Mouse (Mus musculus) c-Kit-positive CD71-negative TER-119-negative erythroid progenitor cells, embryonic 14.5 days (primary cell): ENCODE data around the gene Rps6kl1.
A peak's percentile ranks its signal among the peaks of the same experiment; 100 is the strongest.

Source experiments
- DNase-seq: peaks from one replicate; pipeline ENCODE4 v3.0.0-alpha.2; 2013; ENCODE audit warnings: low read depth

The Rps6kl1 gene

DNA sequence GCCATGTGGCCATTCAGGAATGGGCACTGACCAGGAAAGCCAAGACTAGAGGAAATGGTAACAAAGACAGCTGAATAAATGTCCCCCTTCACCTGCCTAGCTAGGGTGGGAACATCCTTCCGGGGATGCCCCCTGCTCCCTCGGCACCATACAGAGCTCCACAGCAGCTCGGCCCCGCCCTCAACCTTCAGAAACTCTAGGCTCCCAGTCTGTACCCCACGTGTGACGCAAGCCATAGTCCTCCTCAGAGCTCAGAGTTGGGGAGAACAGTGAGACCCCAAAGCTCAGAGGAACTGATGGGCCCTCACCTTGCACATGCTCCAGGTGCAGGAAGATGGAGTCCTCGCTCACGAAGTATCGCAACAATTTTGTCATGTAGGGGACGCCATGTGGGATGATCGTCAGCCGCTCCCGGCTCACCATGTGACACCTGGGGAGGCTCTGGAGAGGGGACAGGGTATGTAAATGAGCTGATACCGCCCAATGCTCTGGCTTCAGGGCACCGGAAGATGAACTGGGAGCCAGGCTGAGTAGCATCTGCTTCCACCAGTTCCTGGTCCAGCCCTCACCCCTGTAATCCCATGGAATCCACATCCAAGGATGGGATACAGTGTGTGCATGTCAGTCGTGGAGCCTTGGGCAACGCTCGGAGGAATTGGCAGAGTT is 10.9 kb downstream of the Rps6kl1 start:
- no peak for DNase-seq

DNA sequence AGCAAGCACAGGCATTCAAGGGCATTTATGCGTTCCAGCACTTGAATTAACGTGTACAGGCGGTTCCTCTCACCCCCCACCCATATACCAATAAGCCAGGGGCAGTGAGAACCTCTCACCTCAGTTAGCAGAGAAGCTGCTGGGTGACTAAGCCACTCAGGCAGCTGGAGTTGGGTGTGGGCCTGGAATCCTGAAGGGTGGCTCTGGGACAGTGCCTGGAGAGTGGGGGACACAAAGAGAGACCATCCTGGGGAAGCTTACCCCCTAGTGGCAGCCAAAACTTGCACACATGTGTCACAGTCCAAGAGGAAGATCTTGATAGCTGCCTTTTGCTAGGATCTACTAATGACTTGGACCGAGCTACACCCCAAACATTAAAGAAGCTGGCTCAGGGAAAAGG is 14.4 kb downstream of the Rps6kl1 start:
- no peak for DNase-seq

DNA sequence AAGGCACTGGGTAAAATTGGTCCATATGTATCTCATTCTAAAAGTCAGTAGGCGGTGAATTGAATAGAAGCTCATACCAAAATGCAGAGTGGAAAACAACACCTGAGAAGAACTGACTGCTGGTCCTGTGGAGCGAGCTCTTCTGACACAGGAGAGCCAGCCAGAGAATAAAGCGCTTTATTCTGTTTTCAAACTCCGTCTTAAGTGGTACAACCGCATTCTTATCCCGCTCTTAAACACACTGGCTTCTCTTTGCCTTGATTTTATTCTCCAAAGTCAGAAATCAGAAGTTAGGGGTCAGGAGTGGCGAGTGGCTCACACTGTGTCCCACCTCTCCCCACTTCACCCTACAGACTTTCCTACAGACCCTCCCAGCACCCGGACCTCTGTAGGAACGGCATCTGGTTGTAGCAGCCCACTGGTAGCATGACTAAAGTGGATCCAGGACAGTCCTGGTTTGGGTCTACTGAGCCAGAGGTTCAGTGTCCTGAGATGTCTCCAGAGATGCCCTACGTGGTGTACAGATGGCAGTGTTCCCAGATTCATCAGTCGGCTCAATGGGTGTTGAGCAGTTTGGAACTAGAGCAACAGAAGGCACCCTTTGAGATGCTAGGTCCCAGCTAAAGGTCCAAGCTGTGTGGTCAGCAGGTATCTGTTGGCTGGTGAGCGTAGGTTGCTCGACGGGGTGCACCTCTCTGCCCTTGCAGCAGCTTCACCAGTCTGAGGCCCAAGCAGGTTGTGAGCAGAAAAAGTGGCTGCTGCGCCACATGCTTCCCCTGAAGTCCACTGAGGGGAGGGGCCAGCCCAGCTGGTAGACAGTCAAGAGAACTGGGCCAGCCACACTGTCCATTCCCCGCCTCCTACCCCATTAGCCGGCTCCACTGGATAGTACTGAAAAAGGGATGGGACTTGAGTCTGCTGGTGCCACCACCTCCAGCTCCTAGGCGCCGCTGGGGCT is 15.3 kb downstream of the Rps6kl1 start:
- DNase-seq = no peak

DNA sequence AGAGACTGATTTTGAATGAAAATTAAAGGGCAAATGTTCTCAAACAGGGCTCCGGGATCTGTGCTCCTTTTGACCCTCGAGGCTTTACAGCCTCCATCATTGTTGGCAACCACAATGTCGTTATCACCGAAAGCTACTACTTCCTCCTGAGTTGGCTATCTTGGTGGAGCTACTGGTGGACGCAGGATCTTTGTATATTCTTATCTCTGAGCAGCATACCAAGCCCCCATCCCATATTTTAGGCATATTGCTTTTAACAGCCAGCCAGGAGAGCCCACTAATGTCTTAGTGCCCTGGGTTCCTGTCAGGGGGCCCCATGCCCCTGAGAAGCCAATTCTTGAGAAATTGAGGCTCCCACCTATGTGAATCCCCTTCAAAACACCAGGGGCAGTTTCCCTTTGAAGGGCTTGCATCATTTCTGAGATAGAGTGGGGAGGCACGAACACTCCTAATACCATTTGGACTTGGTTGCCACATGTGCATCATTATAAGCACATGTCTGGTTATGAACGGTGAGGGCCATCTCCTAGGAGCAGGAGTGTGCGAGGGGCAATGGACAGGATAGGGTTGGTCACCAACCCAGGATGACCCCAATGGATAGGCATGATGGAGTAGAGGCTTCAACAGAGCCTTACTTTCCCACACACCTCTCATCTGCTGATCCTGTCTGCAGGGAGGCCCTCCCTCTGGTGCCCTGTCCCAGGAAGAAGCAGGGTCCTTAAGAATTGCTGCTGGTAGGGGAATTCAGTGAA is 16.8 kb downstream of the Rps6kl1 start:
- DNase-seq = no peak

DNA sequence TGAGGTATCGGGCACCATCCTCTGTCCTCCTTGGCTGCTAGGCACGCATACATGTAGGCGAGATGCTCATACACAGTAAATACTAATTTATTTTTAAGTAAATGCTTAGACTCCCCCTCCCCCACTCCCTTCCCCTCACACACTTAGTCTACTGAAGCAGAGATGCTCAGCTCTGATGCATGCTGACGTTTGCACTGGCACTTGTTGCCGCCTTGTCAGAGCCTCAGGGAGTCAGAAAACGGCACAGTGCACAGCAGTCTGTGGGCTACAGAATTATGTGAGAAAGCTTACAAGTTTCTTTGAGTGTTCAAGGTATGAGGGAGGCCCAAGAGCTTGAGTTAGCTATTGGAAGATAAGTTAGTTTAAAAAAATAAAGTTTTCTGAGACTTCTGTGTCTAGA is 19.7 kb downstream of the Rps6kl1 start:
- no peak for DNase-seq

DNA sequence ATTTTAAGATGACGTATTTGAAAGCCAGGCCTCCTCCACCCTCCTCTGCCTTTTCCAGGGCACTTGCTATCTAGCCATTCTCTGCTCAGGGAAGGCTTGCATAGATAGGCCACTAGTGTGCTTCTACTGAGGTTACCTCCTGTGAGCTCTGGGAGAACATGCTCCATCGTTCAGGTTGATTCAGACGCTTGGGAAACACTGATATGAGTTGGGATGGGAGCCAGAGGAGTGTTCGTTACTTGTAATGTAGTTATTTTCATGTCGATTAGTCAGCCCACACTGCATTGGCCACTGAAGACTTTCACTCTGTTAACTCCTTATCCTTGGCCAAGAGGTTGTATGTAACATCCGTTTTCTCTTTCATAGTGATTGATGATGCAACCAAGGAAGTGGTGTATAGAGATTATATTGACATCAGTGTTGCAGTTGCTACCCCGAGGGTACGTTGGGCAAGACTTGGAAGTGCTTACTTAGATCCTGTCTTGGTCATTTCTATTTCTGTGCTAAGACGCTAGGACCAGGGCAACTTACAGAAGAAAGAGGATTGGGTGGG is 21.6 kb downstream of the Rps6kl1 start:
- DNase-seq = no peak

DNA sequence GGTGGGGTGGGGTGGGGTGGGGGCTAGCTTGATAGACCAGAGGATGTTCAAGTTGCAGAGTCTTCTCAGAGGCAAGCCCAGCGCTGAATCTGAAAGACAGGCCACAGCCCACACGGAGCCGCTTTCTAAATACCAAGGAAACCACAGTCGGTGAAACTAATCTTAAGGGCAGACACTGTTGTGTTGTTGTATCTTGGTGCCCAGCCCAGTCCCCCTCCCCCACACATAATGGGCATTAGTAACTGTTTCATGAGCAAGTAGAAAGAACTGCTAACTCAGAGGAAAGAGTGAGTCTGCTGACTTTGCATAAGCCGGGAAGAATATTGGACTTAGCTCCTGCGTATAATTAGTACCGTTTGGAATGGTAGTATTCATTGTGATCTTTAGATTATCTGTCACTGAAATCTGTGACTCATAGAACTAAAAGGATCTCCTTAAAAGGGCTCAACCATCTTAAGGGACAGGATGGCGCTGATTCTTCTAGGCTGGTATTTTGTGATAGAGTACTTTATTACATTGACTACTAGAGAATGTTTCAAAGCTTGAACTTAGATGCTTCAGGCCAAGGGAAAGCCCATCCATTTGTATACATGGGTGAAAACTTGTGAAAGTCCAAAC is 24.0 kb downstream of the Rps6kl1 start:
- no peak for DNase-seq

DNA sequence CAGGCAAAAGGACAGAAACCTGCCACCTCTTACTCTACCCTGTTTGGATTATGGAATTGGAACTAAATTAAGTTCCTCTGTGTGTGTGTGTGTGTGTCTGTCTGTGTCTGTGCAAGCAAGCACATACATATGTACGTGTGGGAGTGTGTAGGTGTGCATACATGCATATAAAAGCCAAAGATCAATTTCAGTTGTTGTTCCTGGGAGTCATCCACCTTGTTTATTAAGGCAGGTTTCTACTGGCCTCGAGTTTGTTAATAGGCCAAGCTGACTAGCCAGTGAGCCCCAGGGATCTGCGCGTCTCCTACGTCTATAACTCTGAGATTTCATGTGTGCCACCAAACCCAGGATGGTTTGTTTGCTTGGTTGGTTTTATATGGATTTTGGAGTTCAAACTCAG is 26.3 kb downstream of the Rps6kl1 start:
- DNase-seq = no peak

DNA sequence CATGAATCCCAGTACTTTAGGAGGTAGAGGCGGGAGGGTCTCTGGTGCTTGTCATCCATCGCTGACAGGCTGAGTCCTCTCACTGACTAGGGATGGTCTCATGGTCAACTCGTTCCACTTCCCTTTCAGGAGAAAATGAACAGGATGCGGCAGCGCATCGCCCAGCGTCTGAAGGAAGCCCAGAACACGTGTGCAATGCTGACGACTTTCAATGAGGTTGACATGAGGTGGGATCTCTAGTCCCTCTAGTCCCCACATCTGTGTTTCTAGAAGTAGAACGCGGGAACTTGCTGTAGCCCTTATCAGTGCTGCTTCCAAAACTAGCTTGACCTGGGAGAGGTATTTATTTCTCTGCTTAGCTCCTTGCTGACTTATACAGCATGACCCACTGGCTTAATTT is 27.4 kb downstream of the Rps6kl1 start:
- DNase-seq = no peak

DNA sequence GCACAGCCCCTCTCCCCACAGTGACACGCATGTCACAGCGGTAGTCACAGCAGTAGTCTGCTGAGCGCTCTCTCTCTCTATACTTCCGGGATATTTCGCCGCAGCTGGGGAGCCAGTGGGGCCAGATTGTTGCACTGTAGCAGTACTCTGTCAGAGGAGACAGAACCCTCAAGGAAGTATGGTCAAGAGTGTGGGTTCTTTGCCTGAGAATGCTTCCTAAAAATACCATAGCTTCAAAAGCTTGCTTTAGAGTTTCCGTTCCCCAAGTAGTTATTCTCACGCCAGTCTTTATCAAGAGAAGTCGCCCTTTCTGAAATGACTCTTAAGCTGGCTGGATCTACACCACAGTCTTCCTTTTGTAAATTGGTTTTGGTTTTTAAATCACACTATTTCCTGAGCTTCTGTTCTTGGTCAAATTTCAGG is 27.9 kb downstream of the Rps6kl1 start:
- DNase-seq = no peak

DNA sequence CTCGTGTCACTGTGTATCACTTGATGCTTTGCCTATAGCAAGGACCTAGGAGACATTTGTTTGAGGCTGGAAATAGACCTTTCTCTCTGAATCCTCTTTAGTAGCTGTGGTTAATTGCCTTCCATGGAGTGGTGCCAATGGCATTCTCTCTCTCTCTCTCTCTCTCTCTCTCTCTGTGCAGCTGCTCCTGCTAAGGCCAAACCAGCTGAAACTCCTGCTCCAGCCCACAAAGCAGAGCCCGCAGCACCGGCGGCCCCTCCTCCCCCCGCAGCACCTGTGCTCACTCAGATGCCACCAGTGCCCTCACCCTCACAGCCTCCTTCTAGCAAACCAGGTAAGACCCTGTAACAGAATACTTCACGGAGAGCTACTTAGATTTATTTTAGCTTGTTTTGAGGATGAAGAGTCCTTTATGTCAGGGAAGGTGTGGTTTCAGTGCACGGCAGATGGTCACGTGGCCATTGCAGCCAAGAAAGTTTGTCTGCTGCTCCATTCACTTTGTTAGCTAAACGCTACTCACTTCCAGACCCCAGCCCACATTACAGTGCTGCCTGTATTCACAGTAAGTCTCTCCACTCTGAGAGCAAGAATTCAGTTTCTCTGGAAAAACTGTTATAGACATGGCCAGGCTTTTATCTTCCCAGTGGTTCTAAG is 29.1 kb downstream of the Rps6kl1 start:
- no peak for DNase-seq

DNA sequence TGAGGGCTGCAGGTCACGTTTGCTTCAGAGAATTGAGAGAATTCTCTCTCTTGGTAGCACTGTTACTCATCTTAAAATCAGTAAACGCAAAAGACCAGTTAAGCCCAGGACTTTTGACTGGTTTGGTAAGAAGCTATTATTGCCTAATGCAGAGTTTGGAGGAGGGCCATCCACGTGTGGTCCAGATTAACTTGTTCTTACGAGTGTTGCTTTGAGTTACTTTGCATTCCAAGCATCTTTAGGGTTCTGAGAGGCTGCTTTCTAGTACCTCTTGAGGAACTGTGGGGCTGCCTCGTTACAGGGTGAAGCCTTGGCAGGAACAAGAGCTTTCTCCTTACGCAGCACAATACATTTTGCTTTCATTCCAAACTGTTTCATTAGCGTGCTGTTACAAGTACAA is 35.4 kb downstream of the Rps6kl1 start:
- DNase-seq = no peak

DNA sequence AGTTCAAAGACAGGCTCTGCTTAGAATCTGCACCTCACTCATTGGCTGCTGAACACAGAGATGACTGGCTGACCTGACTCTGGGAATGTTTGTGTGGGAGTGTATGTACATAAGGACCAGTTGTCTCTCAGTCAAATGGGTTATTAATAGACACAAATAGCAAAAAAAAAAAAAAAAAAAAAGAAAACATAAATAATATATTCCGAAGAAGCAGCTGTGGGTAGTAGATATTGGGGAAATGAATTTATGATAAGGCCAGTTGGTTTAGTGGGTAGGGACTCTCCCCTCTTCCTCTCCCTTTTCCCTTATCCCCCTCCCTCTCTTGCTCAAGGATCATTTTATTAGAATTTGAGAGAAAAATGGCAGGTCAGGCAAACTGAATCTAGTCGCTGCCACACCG is 37.1 kb downstream of the Rps6kl1 start:
- DNase-seq = no peak

DNA sequence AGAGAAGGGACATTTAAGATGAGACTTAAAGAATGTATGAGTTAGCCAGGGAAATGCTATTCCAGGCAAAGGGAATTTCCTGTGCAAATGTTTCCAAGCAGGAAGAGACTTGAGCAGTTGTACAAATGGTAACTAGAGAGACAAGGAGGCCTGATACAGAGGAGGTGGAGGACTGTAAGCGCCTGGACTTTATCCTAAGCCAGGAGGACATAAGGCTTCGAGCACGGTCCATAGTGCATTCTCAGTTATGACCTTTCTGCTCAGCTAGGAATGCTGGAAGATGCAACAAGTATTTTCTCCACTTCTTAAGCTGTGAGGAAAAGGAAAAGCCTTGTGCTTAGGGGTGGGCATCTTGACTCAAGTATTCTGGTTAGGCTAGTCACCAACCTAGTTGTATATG is 37.7 kb downstream of the Rps6kl1 start:
- DNase-seq = no peak

DNA sequence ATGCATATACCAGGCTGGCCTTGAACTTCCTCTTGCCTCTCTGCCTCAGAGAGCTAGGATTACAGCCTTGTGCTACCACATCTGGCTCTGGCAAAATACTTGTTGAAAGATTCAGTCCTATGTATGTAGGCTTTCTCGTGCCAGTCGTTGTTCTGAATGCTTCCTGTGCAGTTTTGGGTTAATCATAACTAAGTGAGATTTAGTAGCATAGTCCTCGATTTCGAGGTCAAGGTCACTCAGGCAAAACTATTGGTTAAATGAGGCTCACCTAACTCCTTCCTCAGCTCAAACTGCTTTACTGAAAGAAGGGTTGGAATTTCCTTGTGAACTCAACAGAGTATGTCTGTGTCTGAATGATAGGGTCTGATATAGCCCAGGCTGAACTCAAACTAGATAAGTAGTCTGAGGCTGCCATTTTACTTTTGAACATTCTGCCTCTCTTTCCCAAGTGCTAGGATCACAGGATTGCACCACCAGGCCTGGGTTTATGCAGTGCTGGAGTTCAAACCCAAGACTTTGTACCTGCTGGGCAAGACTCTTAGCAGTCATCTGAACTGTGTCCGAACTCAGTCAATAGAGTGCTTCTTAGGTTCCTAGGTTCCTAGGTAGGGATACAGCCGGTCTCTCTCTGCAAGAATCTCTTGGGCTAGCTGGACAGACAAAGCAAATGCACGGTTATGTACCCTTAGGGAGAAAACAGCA is 38.4 kb downstream of the Rps6kl1 start:
- no peak for DNase-seq

DNA sequence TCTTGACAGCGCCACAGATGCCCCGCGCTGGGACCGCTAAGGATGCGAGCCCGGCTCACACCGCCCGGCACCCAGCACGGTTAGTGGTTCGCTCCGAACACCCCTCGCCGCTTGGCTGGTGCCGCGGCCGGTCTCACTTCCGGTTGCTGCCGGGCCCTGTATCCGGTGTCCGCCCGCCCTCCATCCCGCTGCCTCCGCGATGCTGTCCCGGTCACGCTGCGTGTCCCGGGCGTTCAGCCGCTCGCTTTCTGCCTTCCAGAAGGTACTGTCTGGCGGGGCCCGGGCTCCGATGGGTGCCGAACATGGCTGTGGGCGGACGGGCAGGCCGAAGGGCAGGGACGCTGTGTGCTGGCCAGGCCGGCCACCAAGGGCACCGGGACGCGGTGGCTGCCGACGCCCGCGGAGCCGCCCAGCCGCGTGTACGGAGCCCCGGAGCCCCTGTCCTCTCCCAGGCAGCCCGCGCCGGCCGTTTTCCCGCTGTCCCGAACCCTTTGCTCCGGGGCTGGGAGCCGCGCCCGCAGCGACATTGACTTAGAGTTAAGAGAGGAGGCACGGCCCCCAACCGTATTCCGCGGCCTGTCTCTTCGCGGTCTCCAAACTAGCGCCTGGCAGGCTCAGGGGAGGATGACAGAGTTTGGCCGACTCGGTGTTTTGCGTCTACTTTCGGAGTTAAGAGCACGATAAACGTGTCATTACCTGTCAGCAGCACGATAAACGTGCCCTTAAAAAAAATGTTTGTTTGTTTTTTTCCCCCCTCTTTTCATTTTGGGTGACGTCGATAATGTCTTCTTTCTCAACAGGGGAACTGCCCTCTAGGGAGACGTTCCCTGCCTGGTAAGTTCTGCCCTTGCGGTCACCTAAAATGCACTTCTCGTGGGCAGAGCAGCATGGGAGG is 40.1 kb downstream of the Rps6kl1 start, which contains the start of the genes Prox2 and Dlst:
Gene Prox2, minus strand, starts transcription at position 62 of the 895 bp plus-strand sequence.
Gene Dlst, plus strand, starts transcription at position 136 of the 895 bp plus-strand sequence.
- DNase-seq = peak; percentile 67

DNA sequence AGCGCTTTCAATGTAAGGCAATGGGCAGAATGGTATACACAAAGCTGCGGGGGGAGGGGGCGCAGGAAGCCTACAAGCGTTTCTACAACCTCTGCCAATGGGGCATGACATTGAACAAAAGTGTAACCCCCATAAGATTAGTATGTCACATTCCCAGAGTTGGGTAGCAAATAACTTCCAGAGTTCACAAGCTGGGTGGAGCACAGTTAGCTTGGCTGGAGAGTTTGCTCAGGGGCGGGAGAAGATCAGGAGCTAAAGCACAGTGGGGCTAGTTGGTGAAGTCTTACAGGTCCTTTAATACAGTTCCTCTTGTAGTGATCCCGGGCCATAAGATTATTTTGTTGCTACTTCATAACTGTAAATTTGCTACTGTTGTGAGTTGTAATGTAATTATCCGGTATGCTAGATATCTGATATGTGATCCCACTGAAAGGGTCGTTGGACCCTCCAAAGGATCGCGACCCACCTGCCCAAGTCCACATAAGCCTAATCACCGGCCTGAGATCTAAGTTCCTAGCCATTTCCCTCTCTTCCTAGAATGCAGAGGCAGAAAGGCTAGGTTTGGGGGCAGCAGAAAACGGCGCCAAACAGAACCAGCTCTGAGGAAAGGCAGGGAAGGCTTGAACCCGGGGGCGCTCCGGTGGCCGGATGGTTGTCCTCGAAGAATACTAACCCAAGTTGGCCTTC is 40.9 kb downstream of the Rps6kl1 start:
- no peak for DNase-seq

DNA sequence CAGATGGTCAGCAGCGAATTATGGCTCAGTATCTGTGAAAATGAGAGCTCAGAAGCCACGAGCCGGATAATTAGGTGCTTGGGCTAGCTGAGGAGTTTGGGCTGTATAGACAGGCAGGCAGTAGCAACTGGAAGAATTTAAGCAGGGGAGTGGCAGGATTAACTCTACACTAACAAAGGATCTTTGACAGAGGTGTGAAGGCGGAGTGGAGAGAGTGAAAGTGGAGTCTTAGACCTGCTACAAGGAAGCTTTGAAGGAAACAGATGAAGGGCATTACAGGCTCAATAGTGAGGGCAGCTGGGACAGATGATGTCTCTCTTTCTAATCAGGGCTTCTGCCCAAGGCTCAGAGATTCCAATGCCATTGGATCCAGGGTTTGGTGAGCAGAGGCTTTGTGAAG is 41.6 kb downstream of the Rps6kl1 start:
- DNase-seq = no peak

DNA sequence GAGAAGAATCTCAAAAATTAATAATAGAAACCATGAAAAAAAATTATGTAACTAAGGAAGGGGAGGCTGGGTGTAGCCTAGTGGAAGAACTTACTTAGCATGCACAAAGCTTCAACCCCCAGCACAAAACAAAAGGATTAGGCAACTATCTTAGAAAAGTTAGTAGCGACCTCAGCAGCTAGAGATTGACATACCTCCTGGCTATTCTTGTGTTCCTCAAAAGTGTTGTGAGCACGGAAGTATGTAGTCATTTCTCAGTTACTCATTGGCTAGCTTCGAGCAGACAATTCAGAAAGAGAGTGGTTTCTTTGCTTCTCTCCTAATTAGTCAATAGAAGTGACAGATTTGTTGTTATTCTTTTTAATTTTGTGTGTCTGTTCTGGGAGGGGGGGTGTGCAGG is 42.4 kb downstream of the Rps6kl1 start:
- DNase-seq = no peak
